8 mouse cellular contexts compared by ENCODE assay signal in the genomic region with DNA sequence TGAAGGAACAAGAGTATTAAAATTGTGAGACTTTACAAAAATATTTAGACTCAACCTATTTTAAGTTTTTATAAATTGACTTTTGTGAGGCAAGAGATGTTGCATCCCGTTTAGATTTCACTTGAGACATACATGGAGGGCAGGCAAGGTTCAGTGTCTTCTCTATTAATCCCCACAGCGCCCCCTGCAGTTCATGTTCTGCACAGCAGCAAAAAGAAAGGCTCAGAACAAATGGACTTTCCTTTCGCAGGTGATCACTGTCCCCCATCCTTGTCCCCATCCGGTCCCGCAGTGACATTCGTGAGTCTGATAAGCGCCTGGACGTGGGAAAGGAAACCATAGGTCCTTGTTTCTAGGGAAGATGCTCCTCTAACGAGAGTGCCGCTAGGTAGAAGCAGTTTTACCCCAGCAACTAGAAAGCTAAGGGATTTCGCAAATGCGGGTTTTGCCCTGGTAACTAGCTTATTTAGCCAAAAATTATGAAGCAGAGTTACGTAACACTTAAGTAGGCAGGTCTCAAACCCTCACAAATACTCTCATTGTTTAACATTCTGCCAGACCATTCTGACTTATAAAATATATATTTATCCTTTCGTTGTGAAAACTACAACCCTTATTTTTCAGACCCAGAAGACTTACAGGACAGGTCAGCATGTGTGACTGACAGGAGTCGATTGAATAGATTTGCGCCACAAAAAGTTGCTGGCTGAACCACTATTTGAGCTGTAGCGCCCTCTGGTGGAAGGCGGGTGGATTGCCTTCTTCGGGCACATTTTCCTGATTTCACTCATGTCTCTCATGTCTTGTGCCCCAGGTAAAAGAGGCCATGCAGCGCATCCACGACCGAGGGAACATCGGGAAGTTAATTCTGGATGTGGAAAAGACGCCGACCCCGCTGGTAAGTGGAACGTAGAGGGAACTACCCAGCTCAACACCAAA. TPM values are rescaled to one million over a fixed set of nuclear protein-coding genes. Genes with fewer than 3 reads are reported as not detected.
DNase-seq lines count a peak whose midpoint lies in the region; ATAC-seq and TF ChIP-seq lines count a peak whose summit lies in the region.

No protein-coding gene starts in this region.

- no peak overlapping the region for H3K4me2 ChIP-seq in embryonic facial prominence, embryonic 11.5 days (ENCODE audit: low read depth, low read length)
- H3K4me2 ChIP-seq in kidney, embryonic 16.5 days (replicated peaks; ENCODE audit: low read depth, low read length): peak overlapping the region; percentile 29; the same call in 1 of the 2 replicates
- H3K4me2 ChIP-seq in stomach, embryonic 15.5 days: peak overlapping the region; percentile 32; the same call in 1 of the 2 replicates

- no peak overlapping the region for H3K9ac ChIP-seq in embryonic facial prominence, embryonic 11.5 days (replicated peaks; ENCODE audit: low read length)
- no peak overlapping the region for H3K9ac ChIP-seq in kidney, embryonic 16.5 days (replicated peaks; ENCODE audit: low read length)
- H3K9ac ChIP-seq in liver, adult 2 months (ENCODE audit: low read depth, low read length): no peak overlapping the region
- H3K9ac ChIP-seq in stomach, embryonic 15.5 days: no peak overlapping the region

- no peak for TF ChIP-seq POLR2A in liver, adult 2 months (IDR thresholded peaks at IDR 0.05; ENCODE audit: extremely low read depth, insufficient read depth, low read length)

- 38% methylated on average over 27 of the region's 27 CpGs for WGBS in embryonic facial prominence, embryonic 11.5 days
- WGBS in kidney, embryonic 16.5 days: 42% methylated on average over 27 of the region's 27 CpGs
- 19% methylated on average over 27 of the region's 27 CpGs for WGBS in liver, adult 2 months
- 31% methylated on average over 27 of the region's 27 CpGs for WGBS in stomach, embryonic 15.5 days

- no peak overlapping the region for H3K27ac ChIP-seq in embryonic facial prominence, embryonic 11.5 days (replicated peaks; ENCODE audit: low read depth, low read length)
- H3K27ac ChIP-seq in kidney, embryonic 16.5 days (ENCODE audit: low read length): no peak overlapping the region
- H3K27ac ChIP-seq in liver, adult 2 months (replicated peaks; ENCODE audit: insufficient read depth, low read depth, low read length): no peak overlapping the region
- no peak overlapping the region for H3K27ac ChIP-seq in stomach, embryonic 15.5 days

- ATAC-seq in embryonic facial prominence, embryonic 11.5 days (replicated peaks; ENCODE audit: insufficient number of reproducible peaks, low FRiP score, low TSS enrichment, low read depth): no peak
- ATAC-seq in kidney, embryonic 16.5 days (ENCODE audit: low FRiP score, low TSS enrichment): no peak
- no peak for ATAC-seq in stomach, embryonic 15.5 days (ENCODE audit: insufficient read depth, low FRiP score, low read depth)

- peak; percentile 86 for TF ChIP-seq CTCF in liver, adult 2 months (IDR thresholded peaks at IDR 0.05; ENCODE audit: low read depth, low read length)

- H3K27me3 ChIP-seq in embryonic facial prominence, embryonic 11.5 days (ENCODE audit: control insufficient read depth, insufficient read depth, low read length): no peaks in the 10 kb centered on the region
- no peaks in the 10 kb centered on the region for H3K27me3 ChIP-seq in kidney, embryonic 16.5 days (ENCODE audit: insufficient read depth, low read length)
- H3K27me3 ChIP-seq in liver, adult 2 months (ENCODE audit: control insufficient read depth, insufficient read depth, low read length): no peaks in the 10 kb centered on the region
- no peaks in the 10 kb centered on the region for H3K27me3 ChIP-seq in stomach, embryonic 15.5 days (replicated peaks)

- H3K4me1 ChIP-seq in embryonic facial prominence, embryonic 11.5 days (ENCODE audit: control insufficient read depth, insufficient read depth, low read length): no peaks in the 10 kb centered on the region
- 0 out of 2 replicates have a peak, but pooled peaks cover 3% of the 10 kb centered on the region for H3K4me1 ChIP-seq in kidney, embryonic 16.5 days (ENCODE audit: insufficient read depth, low read length)
- H3K4me1 ChIP-seq in liver, adult 2 months (ENCODE audit: control insufficient read depth, insufficient read depth, low read length): no peaks in the 10 kb centered on the region; the same call in 1 of the 2 replicates
- peaks cover 4% of the 10 kb centered on the region; the same call in 1 of the 2 replicates for H3K4me1 ChIP-seq in stomach, embryonic 15.5 days

- H3K4me3 ChIP-seq in embryonic facial prominence, embryonic 11.5 days (ENCODE audit: low read depth, low read length): no peak overlapping the region
- no peak overlapping the region for H3K4me3 ChIP-seq in kidney, embryonic 16.5 days (ENCODE audit: low read length)
- no peak overlapping the region for H3K4me3 ChIP-seq in liver, adult 2 months (ENCODE audit: insufficient read depth, low read depth, low read length)
- H3K4me3 ChIP-seq in stomach, embryonic 15.5 days (replicated peaks): no peak overlapping the region

- peak; percentile 65 for DNase-seq in 3T3-L1 (ENCODE audit: low read depth, low spot score)
- peak; percentile 87 for DNase-seq in adrenal gland, postnatal 14 days
- DNase-seq in embryonic facial prominence, embryonic 11.5 days (ENCODE audit: low spot score): peak; percentile 83
- DNase-seq in heart, adult 8-10 months (ENCODE audit: low spot score): peak; percentile 49
- DNase-seq in liver, adult 2 months (ENCODE audit: extremely low read depth, low read depth, low spot score): peak; percentile 78
- peak; percentile 83 for DNase-seq in neural tube, embryonic 10.5 days (ENCODE audit: extremely low spot score, low spot score)

- no peaks in the 10 kb centered on the region for H3K79me2 ChIP-seq in liver, adult 2 months (ENCODE audit: control insufficient read depth, insufficient read depth, low read length)

- H3K9me3 ChIP-seq in embryonic facial prominence, embryonic 11.5 days (replicated peaks; ENCODE audit: control insufficient read depth, low read length): no peaks in the 10 kb centered on the region
- H3K9me3 ChIP-seq in kidney, embryonic 16.5 days (ENCODE audit: low read length): no peaks in the 10 kb centered on the region
- H3K9me3 ChIP-seq in stomach, embryonic 15.5 days: no peaks in the 10 kb centered on the region

- no peaks in the 10 kb centered on the region for H3K36me3 ChIP-seq in embryonic facial prominence, embryonic 11.5 days (replicated peaks; ENCODE audit: control insufficient read depth, insufficient read depth, low read depth, low read length)
- no peaks in the 10 kb centered on the region for H3K36me3 ChIP-seq in kidney, embryonic 16.5 days (ENCODE audit: insufficient read depth, low read length)
- H3K36me3 ChIP-seq in liver, adult 2 months (ENCODE audit: control insufficient read depth, insufficient read depth, low read length): no peaks in the 10 kb centered on the region
- no peaks in the 10 kb centered on the region for H3K36me3 ChIP-seq in stomach, embryonic 15.5 days

RNA-seq across cellular contexts. Expression of a gene that starts 48.6 kb away (rescaled TPM):
- total RNA-seq in adrenal gland, postnatal 14 days (2021): not detected in 2 replicates
- not detected in 2 replicates for polyA plus RNA-seq in embryonic facial prominence, embryonic 11.5 days (2014; fragmentation: Nextera tagmentation; extraction: Ambion mirVana)
- not detected for total RNA-seq in heart, adult 8-10 months (2022)
- not detected in 2 replicates for polyA plus RNA-seq in kidney, embryonic 16.5 days (2015; fragmentation: Nextera tagmentation; extraction: Ambion mirVana)
- not detected in 2 replicates for total RNA-seq in liver, adult 2 months (2014; rRNA removed)
- not detected in 2 replicates for polyA plus RNA-seq in liver, adult 2 months (2012; rRNA removed)
- polyA plus RNA-seq in stomach, embryonic 15.5 days (2015; fragmentation: Nextera tagmentation; extraction: Ambion mirVana): 0.32 TPM in 2 replicates
